Mouse (Mus musculus): Measurements from ENCODE around the gene Bmi1. TPM values are rescaled to one million over a fixed set of nuclear protein-coding genes. Genes with fewer than 3 reads are reported as not detected.

Gene Bmi1
- total and polyA plus RNA-seq, 3 experiments, result 22.3 to 70.6 (median 59.2) TPM

DNA sequence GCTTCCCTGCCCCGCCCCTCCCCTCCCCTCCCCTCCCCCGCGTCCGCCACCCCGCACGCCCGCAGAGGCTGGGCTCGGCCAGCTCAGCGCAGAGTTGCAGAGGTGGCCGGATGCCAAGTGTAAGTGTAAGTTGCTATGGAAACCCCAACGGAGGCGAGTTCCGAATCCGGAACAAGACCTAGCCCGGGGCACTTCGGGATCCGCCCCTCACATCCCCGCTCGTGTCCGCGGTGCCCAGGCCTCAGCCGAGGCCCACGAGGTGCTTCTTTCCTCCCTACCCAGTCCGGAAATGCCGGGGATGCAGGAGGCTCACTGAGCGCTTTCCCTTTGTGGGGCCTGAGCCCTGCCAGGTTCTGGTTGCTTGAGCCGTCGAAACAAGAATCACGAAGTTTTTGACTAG lies 4.1 kb downstream of the Bmi1 start:
- intact Hi-C loops (cut with DNase I), result loop anchor here (1.0 kb wide), 1 partner anchor 9 kb away; no protein-coding TSS in a partner anchor
- Histone ChIP-seq H3K27me3 (ENCODE audit: control insufficient read depth, insufficient read depth, low read length) (no peaks in the 10 kb centered on the region), H3K4me3 (peak overlapping the region; percentile 47), H3K4me1 (ENCODE audit: control insufficient read depth, insufficient read depth, low read length) (peaks cover 2% of the 10 kb centered on the region; the same call in 1 of the 2 replicates), H3K36me3 (ENCODE audit: control insufficient read depth, insufficient read depth, low read length) (peaks cover 7% of the 10 kb centered on the region), H3K79me2 (replicated peaks; ENCODE audit: control insufficient read depth, insufficient read depth, low read length) (no peaks in the 10 kb centered on the region), H3K27ac (peak overlapping the region; percentile 28; the same call in 1 of the 2 replicates), H3K9ac (ENCODE audit: low read depth, low read length) (no peak overlapping the region)
- TF ChIP-seq EP300 (IDR thresholded peaks at IDR 0.05; ENCODE audit: insufficient read depth, low read depth, low read length) (no peak), CTCF (IDR thresholded peaks at IDR 0.05) (no peak), POLR2A (IDR thresholded peaks at IDR 0.05; ENCODE audit: insufficient read depth, low read depth, low read length) (no peak)
- WGBS, result 15% methylated on average over 29 of the region's 29 CpGs
- peak; percentile 70 to 79 for DNase-seq

DNA sequence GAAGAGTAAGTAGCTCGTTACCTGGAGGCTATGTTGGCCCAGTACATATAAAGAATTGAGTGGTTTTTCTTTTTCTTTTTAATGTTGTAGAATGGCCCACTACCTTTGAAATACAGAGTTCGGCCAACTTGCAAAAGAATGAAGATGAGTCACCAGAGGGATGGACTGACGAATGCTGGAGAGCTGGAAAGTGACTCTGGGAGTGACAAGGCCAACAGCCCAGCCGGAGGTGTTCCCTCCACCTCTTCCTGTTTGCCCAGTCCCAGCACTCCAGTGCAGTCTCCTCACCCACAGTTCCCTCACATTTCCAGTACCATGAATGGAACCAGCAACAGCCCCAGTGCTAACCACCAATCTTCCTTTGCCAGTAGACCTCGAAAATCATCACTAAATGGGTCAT lies 7.2 kb downstream of the Bmi1 start:
- H3K27me3 ChIP-seq (ENCODE audit: control insufficient read depth, insufficient read depth, low read length), result peaks cover 6% of the 10 kb centered on the region
- TF ChIP-seq CTCF (IDR thresholded peaks at IDR 0.05), result no peak
- TF ChIP-seq POLR2A (IDR thresholded peaks at IDR 0.05; ENCODE audit: insufficient read depth, low read depth, low read length), result no peak
- TF ChIP-seq EP300 (IDR thresholded peaks at IDR 0.05; ENCODE audit: insufficient read depth, low read depth, low read length), result no peak
- peaks cover 2% of the 10 kb centered on the region for H3K36me3 ChIP-seq (ENCODE audit: control insufficient read depth, insufficient read depth, low read length)
- H3K4me1 ChIP-seq (ENCODE audit: control insufficient read depth, insufficient read depth, low read length), result peaks cover 3% of the 10 kb centered on the region
- no peak for DNase-seq
- no peak overlapping the region for H3K9ac ChIP-seq (ENCODE audit: low read depth, low read length)
- H3K79me2 ChIP-seq (replicated peaks; ENCODE audit: control insufficient read depth, insufficient read depth, low read length), result no peaks in the 10 kb centered on the region
- intact Hi-C loops (cut with DNase I), result no loop called here
- H3K27ac ChIP-seq, result no peak overlapping the region
- no peak overlapping the region for H3K4me3 ChIP-seq
- WGBS, result 86% methylated on average over 5 of the region's 5 CpGs

DNA sequence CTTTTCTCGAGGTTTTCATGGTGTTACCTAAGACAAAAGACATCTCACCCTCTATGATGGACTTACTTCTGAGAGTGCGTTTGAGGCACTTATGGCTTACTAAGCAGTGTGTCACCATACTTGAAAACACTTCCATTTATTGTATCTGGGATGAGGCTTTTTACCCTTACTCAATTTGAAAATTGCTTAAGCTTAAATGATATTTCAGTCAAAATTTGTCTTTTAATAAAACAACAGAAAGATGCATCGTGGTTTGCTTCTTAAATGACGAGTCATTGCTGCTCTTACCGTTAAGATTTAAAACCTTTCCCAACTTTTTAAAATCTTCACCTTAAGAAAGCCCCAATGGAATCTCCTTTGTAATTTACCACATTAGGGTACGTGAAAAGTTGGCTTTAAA lies 9.6 kb downstream of the Bmi1 start:
- no peak for TF ChIP-seq POLR2A (IDR thresholded peaks at IDR 0.05; ENCODE audit: insufficient read depth, low read depth, low read length)
- TF ChIP-seq CTCF (IDR thresholded peaks at IDR 0.05), result no peak
- no peak for TF ChIP-seq EP300 (IDR thresholded peaks at IDR 0.05; ENCODE audit: insufficient read depth, low read depth, low read length)
- DNase-seq, result no peak
- Histone ChIP-seq H3K27me3 (ENCODE audit: control insufficient read depth, insufficient read depth, low read length) (peaks cover 19% of the 10 kb centered on the region), H3K79me2 (replicated peaks; ENCODE audit: control insufficient read depth, insufficient read depth, low read length) (no peaks in the 10 kb centered on the region), H3K36me3 (ENCODE audit: control insufficient read depth, insufficient read depth, low read length) (no peaks in the 10 kb centered on the region; the same call in 1 of the 2 replicates), H3K27ac (no peak overlapping the region), H3K4me1 (ENCODE audit: control insufficient read depth, insufficient read depth, low read length) (peaks cover 3% of the 10 kb centered on the region; the same call in 1 of the 2 replicates), H3K9ac (ENCODE audit: low read depth, low read length) (no peak overlapping the region), H3K4me3 (no peak overlapping the region)
- WGBS, result 95% methylated on average over 6 of the region's 6 CpGs
- intact Hi-C loops (cut with DNase I), result no loop called here

DNA sequence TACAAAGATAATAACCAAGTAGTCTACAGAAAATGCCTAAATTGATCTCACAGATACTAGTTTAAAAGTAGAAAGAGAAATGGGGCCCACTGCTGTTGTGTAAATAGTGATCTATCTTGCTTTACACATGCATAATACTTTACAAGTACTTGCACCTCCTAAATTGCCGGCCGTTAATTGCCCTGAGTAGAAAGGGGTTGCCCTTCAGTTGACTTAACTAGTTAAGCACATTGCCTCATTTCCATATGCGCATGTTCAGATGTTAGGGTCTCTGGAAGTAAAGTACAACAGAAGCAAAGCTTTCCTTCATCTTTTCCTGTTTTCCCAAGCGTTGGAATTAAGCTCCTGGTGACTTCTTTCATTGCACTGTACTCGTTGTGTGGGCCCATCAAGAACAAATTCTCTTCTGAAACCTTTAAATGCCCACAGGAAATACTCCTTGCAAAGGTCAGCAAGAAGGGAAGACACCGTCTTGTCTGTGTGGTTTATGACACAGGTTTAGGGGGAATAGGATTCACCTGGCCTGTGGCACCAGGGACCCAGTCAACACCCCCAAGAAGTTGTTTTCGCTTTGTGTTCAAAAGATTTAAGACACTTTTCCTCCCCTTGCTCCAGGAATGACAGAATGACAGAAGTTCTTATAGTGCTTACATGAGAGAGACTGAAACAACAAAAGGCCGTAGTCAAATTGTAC lies 10.2 kb downstream of the Bmi1 start:
- H3K4me1 ChIP-seq (ENCODE audit: control insufficient read depth, insufficient read depth, low read length), result peaks cover 3% of the 10 kb centered on the region; the same call in 1 of the 2 replicates
- intact Hi-C loops (cut with DNase I), result no loop called here
- DNase-seq, result no peak
- H3K9ac ChIP-seq (ENCODE audit: low read depth, low read length), result no peak overlapping the region
- H3K36me3 ChIP-seq (ENCODE audit: control insufficient read depth, insufficient read depth, low read length), result no peaks in the 10 kb centered on the region; the same call in 1 of the 2 replicates
- TF ChIP-seq CTCF (IDR thresholded peaks at IDR 0.05) (no peak), EP300 (IDR thresholded peaks at IDR 0.05; ENCODE audit: insufficient read depth, low read depth, low read length) (no peak), POLR2A (IDR thresholded peaks at IDR 0.05; ENCODE audit: insufficient read depth, low read depth, low read length) (no peak)
- H3K79me2 ChIP-seq (replicated peaks; ENCODE audit: control insufficient read depth, insufficient read depth, low read length), result no peaks in the 10 kb centered on the region
- H3K27me3 ChIP-seq (ENCODE audit: control insufficient read depth, insufficient read depth, low read length), result peaks cover 20% of the 10 kb centered on the region
- WGBS, result 93% methylated on average over 8 of the region's 8 CpGs
- no peak overlapping the region for H3K4me3 ChIP-seq
- no peak overlapping the region for H3K27ac ChIP-seq

DNA sequence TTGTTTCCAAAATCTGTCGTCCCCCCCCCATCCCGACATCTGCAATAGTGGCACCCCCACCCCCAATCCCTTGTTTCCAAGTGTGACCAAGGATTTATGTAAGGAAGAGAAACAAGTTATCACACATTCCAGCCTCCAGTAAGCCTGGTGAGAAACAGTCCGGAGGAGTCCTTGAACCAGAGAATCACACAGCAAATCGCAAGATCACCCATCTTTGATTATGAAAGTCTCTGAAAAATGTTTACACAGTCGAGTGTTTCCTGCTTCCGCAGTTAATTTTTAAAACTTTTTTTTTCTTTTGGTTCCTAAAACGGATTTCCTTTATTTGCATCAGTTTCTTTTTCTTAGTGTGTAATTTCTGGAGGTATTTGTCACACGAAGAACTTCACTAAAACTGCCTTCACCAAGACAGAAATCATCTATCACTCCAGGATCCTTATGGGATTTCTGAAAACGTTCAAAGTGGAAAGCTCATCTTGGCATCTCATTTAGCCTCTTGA lies 10.9 kb downstream of the Bmi1 start:
- no peak for DNase-seq
- H3K27me3 ChIP-seq (ENCODE audit: control insufficient read depth, insufficient read depth, low read length), result peaks cover 23% of the 10 kb centered on the region
- H3K79me2 ChIP-seq (replicated peaks; ENCODE audit: control insufficient read depth, insufficient read depth, low read length), result no peaks in the 10 kb centered on the region
- 41% methylated on average over 9 of the region's 9 CpGs for WGBS
- H3K9ac ChIP-seq (ENCODE audit: low read depth, low read length), result no peak overlapping the region
- H3K4me1 ChIP-seq (ENCODE audit: control insufficient read depth, insufficient read depth, low read length), result peaks cover 3% of the 10 kb centered on the region; the same call in 1 of the 2 replicates
- intact Hi-C loops (cut with DNase I), result no loop called here
- no peaks in the 10 kb centered on the region for H3K36me3 ChIP-seq (ENCODE audit: control insufficient read depth, insufficient read depth, low read length)
- TF ChIP-seq POLR2A (IDR thresholded peaks at IDR 0.05; ENCODE audit: insufficient read depth, low read depth, low read length) (no peak), EP300 (IDR thresholded peaks at IDR 0.05; ENCODE audit: insufficient read depth, low read depth, low read length) (no peak), CTCF (IDR thresholded peaks at IDR 0.05) (no peak)
- no peak overlapping the region for H3K27ac ChIP-seq
- no peak overlapping the region for H3K4me3 ChIP-seq

DNA sequence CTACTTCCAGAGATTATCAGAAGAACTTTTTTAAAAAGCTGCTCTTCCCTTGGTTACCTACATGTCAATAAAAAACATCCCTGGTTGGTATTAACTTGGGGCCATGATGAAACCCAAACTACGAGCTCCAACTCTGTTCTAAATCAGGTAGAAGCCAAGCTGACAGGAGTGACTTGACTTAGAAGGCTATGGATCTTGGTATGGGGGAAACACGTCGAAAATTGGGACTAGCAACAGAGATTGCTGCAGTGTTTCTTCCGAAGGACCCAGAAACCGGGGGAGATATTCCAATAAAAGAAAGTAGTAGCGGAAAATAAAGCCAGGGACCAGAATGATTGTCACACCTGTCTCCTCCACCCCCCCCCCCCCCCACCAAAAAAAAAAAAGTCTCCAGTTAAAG lies 11.5 kb downstream of the Bmi1 start:
- H3K27me3 ChIP-seq (ENCODE audit: control insufficient read depth, insufficient read depth, low read length), result peaks cover 23% of the 10 kb centered on the region
- H3K4me1 ChIP-seq (ENCODE audit: control insufficient read depth, insufficient read depth, low read length), result peaks cover 3% of the 10 kb centered on the region; the same call in 1 of the 2 replicates
- TF ChIP-seq POLR2A (IDR thresholded peaks at IDR 0.05; ENCODE audit: insufficient read depth, low read depth, low read length) (no peak), CTCF (IDR thresholded peaks at IDR 0.05) (no peak)
- H3K9ac ChIP-seq (ENCODE audit: low read depth, low read length), result no peak overlapping the region
- intact Hi-C loops (cut with DNase I), result no loop called here
- H3K79me2 ChIP-seq (replicated peaks; ENCODE audit: control insufficient read depth, insufficient read depth, low read length), result no peaks in the 10 kb centered on the region
- H3K36me3 ChIP-seq (ENCODE audit: control insufficient read depth, insufficient read depth, low read length), result no peaks in the 10 kb centered on the region
- H3K27ac ChIP-seq, result no peak overlapping the region
- WGBS, result 40% methylated on average over 6 of the region's 6 CpGs
- DNase-seq, result no peak
- H3K4me3 ChIP-seq, result no peak overlapping the region
